ENCODE assay signal across 8 mouse cellular contexts in genomic region chr17:27480143-27481103, GRCm38 (mm10). TPM values are rescaled to one million over a fixed set of nuclear protein-coding genes. Genes with fewer than 3 reads are reported as not detected.
A peak's percentile ranks its signal among the peaks of the same experiment; 100 is the strongest.
DNase-seq lines count a peak whose midpoint lies in the region; ATAC-seq and TF ChIP-seq lines count a peak whose summit lies in the region.

No protein-coding gene starts in this region.

- H3K9ac ChIP-seq in ES-E14 (ENCODE audit: insufficient read depth, low read depth, low read length, poor library complexity, severe bottlenecking), result peak overlapping the region; percentile 30; the same call in 1 of the 2 replicates
- peak overlapping the region; percentile 32; the same call in 1 of the 2 replicates for H3K9ac ChIP-seq in embryonic facial prominence, embryonic 13.5 days
- H3K9ac ChIP-seq in liver, embryonic 15.5 days, result no peak overlapping the region

- TF ChIP-seq POLR2A in olfactory bulb, adult 2 months (IDR thresholded peaks at IDR 0.05; ENCODE audit: insufficient read depth, low read depth, low read length), result no peak

- no peak for DNase-seq in ES-E14 (ENCODE audit: low read depth, low spot score)
- peak; percentile 26 for DNase-seq in heart, postnatal 4 days
- DNase-seq in kidney, adult 18-20 months, result no peak
- no peak for DNase-seq in adrenal gland, adult 2 months
- DNase-seq in T-cell, adult 2 months (ENCODE audit: low spot score), result no peak

- peaks cover 0 to 5% of the 10 kb centered on the region in 2 experiments; a peak in 1 of 4 replicates for H3K4me1 ChIP-seq in ES-E14 (ENCODE audit: control insufficient read depth in 2 of 2, insufficient read depth in 2 of 2, low read length in 2 of 2, poor library complexity in 1 of 2)
- H3K4me1 ChIP-seq in embryonic facial prominence, embryonic 13.5 days, result peaks cover 10% of the 10 kb centered on the region
- 0 out of 2 replicates have a peak, but pooled peaks cover 6% of the 10 kb centered on the region for H3K4me1 ChIP-seq in liver, embryonic 15.5 days (replicated peaks)
- peaks cover 51% of the 10 kb centered on the region for H3K4me1 ChIP-seq in olfactory bulb, adult 2 months (ENCODE audit: control insufficient read depth, insufficient read depth, low read length)

- WGBS in embryonic facial prominence, embryonic 13.5 days, result 45% methylated on average over 29 of the region's 29 CpGs
- 31% methylated on average over 29 of the region's 29 CpGs for WGBS in liver, embryonic 15.5 days (ENCODE audit: insufficient replicate concordance)
- WGBS in olfactory bulb, adult 2 months, result 23% methylated on average over 29 of the region's 29 CpGs

- in situ Hi-C loops in ES-E14 (cut with MboI; ENCODE audit: low sequenced_read_pairs in 2 of 2, unreplicated experiment in 2 of 2), result no loop called here

- peaks cover 4% of the 10 kb centered on the region; the same call in 1 of the 2 replicates for H3K27me3 ChIP-seq in embryonic facial prominence, embryonic 13.5 days
- peaks cover 3% of the 10 kb centered on the region; the same call in 1 of the 2 replicates for H3K27me3 ChIP-seq in liver, embryonic 15.5 days

- no peak for TF ChIP-seq CTCF in olfactory bulb, adult 2 months (IDR thresholded peaks at IDR 0.05; ENCODE audit: insufficient read depth, low read depth, low read length)

- no peak overlapping the region for H3K27ac ChIP-seq in ES-E14 (ENCODE audit: insufficient read depth, low read depth, low read length, poor library complexity, severe bottlenecking)
- no peak overlapping the region for H3K27ac ChIP-seq in embryonic facial prominence, embryonic 13.5 days
- H3K27ac ChIP-seq in liver, embryonic 15.5 days (replicated peaks), result no peak overlapping the region
- H3K27ac ChIP-seq in olfactory bulb, adult 2 months (ENCODE audit: insufficient read depth, low read depth, low read length), result peak overlapping the region; percentile 30; the same call in 1 of the 2 replicates

- peak overlapping the region in 1 of 2 experiments; percentile 11; a peak in 1 of 4 replicates for H3K4me3 ChIP-seq in ES-E14 (ENCODE audit: insufficient read depth in 1 of 2, low read depth in 1 of 2, low read length in 2 of 2, poor library complexity in 1 of 2, severe bottlenecking in 1 of 2)
- H3K4me3 ChIP-seq in embryonic facial prominence, embryonic 13.5 days, result no peak overlapping the region
- H3K4me3 ChIP-seq in liver, embryonic 15.5 days (replicated peaks), result no peak overlapping the region
- no peak overlapping the region for H3K4me3 ChIP-seq in olfactory bulb, adult 2 months (ENCODE audit: insufficient read depth, low read depth, low read length)

- no peaks in the 10 kb centered on the region for H3K9me3 ChIP-seq in ES-E14 (ENCODE audit: control insufficient read depth, insufficient read depth, low read depth, low read length)
- H3K9me3 ChIP-seq in embryonic facial prominence, embryonic 13.5 days, result no peaks in the 10 kb centered on the region; the same call in 1 of the 2 replicates
- H3K9me3 ChIP-seq in liver, embryonic 15.5 days (replicated peaks), result no peaks in the 10 kb centered on the region

- H3K4me2 ChIP-seq in embryonic facial prominence, embryonic 13.5 days, result peak overlapping the region; percentile 2; the same call in 1 of the 2 replicates
- H3K4me2 ChIP-seq in liver, embryonic 15.5 days, result peak overlapping the region; percentile 10; the same call in 1 of the 2 replicates

- no peak for ATAC-seq in embryonic facial prominence, embryonic 13.5 days (ENCODE audit: insufficient number of reproducible peaks, insufficient read depth, low FRiP score, low TSS enrichment, low read depth)
- no peak for ATAC-seq in liver, embryonic 15.5 days (ENCODE audit: insufficient read depth)

- H3K36me3 ChIP-seq in ES-E14 (ENCODE audit: control insufficient read depth, insufficient read depth, low read length, poor library complexity, severe bottlenecking), result no peaks in the 10 kb centered on the region
- no peaks in the 10 kb centered on the region for H3K36me3 ChIP-seq in embryonic facial prominence, embryonic 13.5 days
- H3K36me3 ChIP-seq in liver, embryonic 15.5 days (replicated peaks), result no peaks in the 10 kb centered on the region

TF ChIP-seq in ES-E14, 5 proteins besides CTCF, POLR2A, EP300 and RAD21:
- TF ChIP-seq MAFK (IDR thresholded peaks at IDR 0.05; ENCODE audit: insufficient read depth, low read depth, low read length) (no peak), ZC3H11A (IDR thresholded peaks at IDR 0.05; ENCODE audit: borderline replicate concordance, low read depth, low read length) (no peak), ZNF384 (IDR thresholded peaks at IDR 0.05; ENCODE audit: low read depth, low read length) (no peak), CHD2 (IDR thresholded peaks at IDR 0.05; ENCODE audit: low read depth, low read length) (no peak)

RNA-seq across cellular contexts. Expression of gene Grm4, which starts 40.8 kb away (rescaled TPM):
- total RNA-seq in ES-E14 (2012; rRNA removed), result 0.49 and 0.74 TPM in 2 replicates
- polyA plus RNA-seq in embryonic facial prominence, embryonic 13.5 days (2015; fragmentation: Nextera tagmentation; extraction: Ambion mirVana), result 0.25 and 0.38 TPM in 2 replicates
- total RNA-seq in heart, postnatal 4 days (2021), result under 1 TPM in 1 of 2 experiments, not detected in 1; 0.07 TPM
- 0.02 TPM in 1 of 2 replicates, not detected in the other for polyA plus RNA-seq in liver, embryonic 15.5 days (2015; fragmentation: Nextera tagmentation; extraction: Ambion mirVana)
- polyA plus RNA-seq in olfactory bulb, adult 2 months (2012; ENCODE audit: insufficient read depth, insufficient read length, low replicate concordance, missing spikeins), result not detected in 2 replicates
- 1 to 10 TPM; 5.5 to 9.0 TPM for total RNA-seq in adrenal gland, adult 2 months (2021)
- polyA plus RNA-seq in adrenal gland, adult 2 months (2012; rRNA removed), result 0.08 and 0.31 TPM in 2 replicates
